Mouse (Mus musculus) intestine, embryonic 16.5 days (tissue): ENCODE measurements around the gene Catsperg1. TPM values are rescaled to one million over a fixed set of nuclear protein-coding genes. Genes with fewer than 3 reads are reported as not detected.

ENCODE experiments used
- ATAC-seq: fragments of 200-750 bp; cut with Nextera tagmentation; 2 replicates; pipeline ENCODE4 v1.8.0; 2017; ENCODE audit warnings: moderate TSS enrichment, moderate library complexity
- H3K27ac ChIP-seq: fragments of 300-500 bp; sonication (generic); 2 replicates; pipeline ENCODE4 v1.5.1; 2014; ENCODE audit warnings: mild to moderate bottlenecking, low read length
- H3K27me3 ChIP-seq: fragments of 300-500 bp; sonication (generic); replicated peaks from 2 replicates; pipeline ENCODE4 v1.6.1; 2014; ENCODE audit warnings: low read length, control low read depth, mixed read lengths; ENCODE audit not compliant: control insufficient read depth, insufficient read depth
- H3K36me3 ChIP-seq: fragments of 300-500 bp; sonication (generic); 2 replicates; pipeline ENCODE4 v1.6.1; 2014; ENCODE audit warnings: low read length, control low read depth; ENCODE audit not compliant: control insufficient read depth, insufficient read depth
- H3K4me1 ChIP-seq: fragments of 300-500 bp; sonication (generic); 2 replicates; pipeline ENCODE4 v1.6.1; 2014; ENCODE audit warnings: low read length, control low read depth, mixed read lengths; ENCODE audit not compliant: control insufficient read depth, insufficient read depth
- H3K4me2 ChIP-seq: fragments of 300-500 bp; sonication (generic); 2 replicates; pipeline ENCODE4 v1.6.1; 2014; ENCODE audit warnings: low read depth, low read length, control low read depth
- H3K4me3 ChIP-seq: fragments of 300-500 bp; sonication (generic); 2 replicates; pipeline ENCODE4 v1.5.1; 2014; ENCODE audit warnings: mild to moderate bottlenecking, low read length
- H3K9ac ChIP-seq: fragments of 300-500 bp; sonication (generic); 2 replicates; pipeline ENCODE4 v1.6.1; 2014; ENCODE audit warnings: low read depth, low read length
- H3K9me3 ChIP-seq: fragments of 300-500 bp; sonication (generic); 2 replicates; pipeline ENCODE4 v1.6.1; 2016; ENCODE audit warnings: low read length, control low read depth; ENCODE audit not compliant: control insufficient read depth
- WGBS: fragments of 180-500 bp; shearing (Covaris S2); extraction: QIAGEN DNeasy Blood & Tissue Kit; methylation state at CpG from one replicate; pipeline ENCODE4 v1.1.7; 2014; 5-methylcytosine and 5-hydroxymethylcytosine counted together
- polyA plus RNA-seq: library from polyadenylated mRNA; unstranded; fragments of >200 nt; fragmentation: Nextera tagmentation; extraction: Ambion mirVana; gene quantifications from 2 replicates; pipeline ENCODE4 v1.2.1, GENCODE M21; 2015

Gene Catsperg1
- polyA plus RNA-seq, 1 experiment from 2014 or later: 0.92 TPM

- Histone ChIP-seq H3K27me3 (peaks cover 5% of the 10 kb centered on the region; the same call in 1 of the 2 replicates), H3K4me3 (no peak overlapping the region), H3K27ac (no peak overlapping the region), H3K9me3 (no peaks in the 10 kb centered on the region), H3K36me3 (no peaks in the 10 kb centered on the region), H3K9ac (no peak overlapping the region), H3K4me1 (peaks cover 3% of the 10 kb centered on the region; the same call in 1 of the 2 replicates), H3K4me2 (no peak overlapping the region)
- no peak for ATAC-seq
- WGBS: 55% methylated on average over 6 of the region's 6 CpGs
These were observed 19.9 kb upstream of the Catsperg1 start for GRCm38 (mm10) chr7:29233745-29234144.

- no peaks in the 10 kb centered on the region for H3K9me3 ChIP-seq
- no peaks in the 10 kb centered on the region for H3K36me3 ChIP-seq
- peak within 1 kb of the TSS; percentile 86 for H3K9ac ChIP-seq
- H3K27me3 ChIP-seq: peaks cover 5% of the 10 kb centered on the region; the same call in 1 of the 2 replicates
- H3K4me1 ChIP-seq: peaks cover 3% of the 10 kb centered on the region; the same call in 1 of the 2 replicates
- H3K4me3 ChIP-seq: peak within 1 kb of the TSS; percentile 71
- 2% methylated on average over 56 of the region's 62 CpGs for WGBS
- peak; percentile 47; the same call in 1 of the 2 replicates for ATAC-seq
- H3K4me2 ChIP-seq: peak within 1 kb of the TSS; percentile 97
- H3K27ac ChIP-seq: peak within 1 kb of the TSS; percentile 33; the same call in 1 of the 2 replicates
These were observed 18.6 kb upstream of the Catsperg1 start, which contains the start of gene Kcnk6 for GRCm38 (mm10) chr7:29232247-29233013. Kcnk6 (minus strand) TSS chr7:29232515.

- Histone ChIP-seq H3K36me3 (no peaks in the 10 kb centered on the region), H3K9ac (peak overlapping the region; percentile 86), H3K27ac (no peak overlapping the region), H3K4me1 (peaks cover 3% of the 10 kb centered on the region; the same call in 1 of the 2 replicates), H3K9me3 (no peaks in the 10 kb centered on the region), H3K4me3 (peak overlapping the region; percentile 71), H3K27me3 (peaks cover 5% of the 10 kb centered on the region; the same call in 1 of the 2 replicates), H3K4me2 (peak overlapping the region; percentile 97)
- WGBS: 57% methylated on average over 3 of the region's 3 CpGs
- no peak for ATAC-seq
These were observed 17.7 kb upstream of the Catsperg1 start for GRCm38 (mm10) chr7:29231517-29231916.

GRCm38 (mm10) chr7:29230560-29230959 lies 16.7 kb upstream of the Catsperg1 start:
- no peak overlapping the region for H3K9ac ChIP-seq
- ATAC-seq: no peak
- peaks cover 3% of the 10 kb centered on the region; the same call in 1 of the 2 replicates for H3K4me1 ChIP-seq
- WGBS: 42% methylated on average over 3 of the region's 3 CpGs
- H3K36me3 ChIP-seq: no peaks in the 10 kb centered on the region
- H3K9me3 ChIP-seq: no peaks in the 10 kb centered on the region
- H3K4me2 ChIP-seq: no peak overlapping the region
- no peak overlapping the region for H3K4me3 ChIP-seq
- no peak overlapping the region for H3K27ac ChIP-seq
- H3K27me3 ChIP-seq: peaks cover 5% of the 10 kb centered on the region; the same call in 1 of the 2 replicates

GRCm38 (mm10) chr7:29228202-29228601 lies 14.4 kb upstream of the Catsperg1 start:
- Histone ChIP-seq H3K36me3 (peaks cover 3% of the 10 kb centered on the region; the same call in 1 of the 2 replicates), H3K9me3 (no peaks in the 10 kb centered on the region), H3K4me3 (no peak overlapping the region), H3K4me2 (no peak overlapping the region), H3K27me3 (peaks cover 5% of the 10 kb centered on the region; the same call in 1 of the 2 replicates), H3K9ac (no peak overlapping the region), H3K4me1 (peaks cover 3% of the 10 kb centered on the region; the same call in 1 of the 2 replicates), H3K27ac (no peak overlapping the region)
- no peak for ATAC-seq
- WGBS: 74% methylated on average over 4 of the region's 4 CpGs

GRCm38 (mm10) chr7:29225520-29225919 lies 11.7 kb upstream of the Catsperg1 start:
- ATAC-seq: no peak
- Histone ChIP-seq H3K27me3 (no peaks in the 10 kb centered on the region), H3K9ac (no peak overlapping the region), H3K27ac (no peak overlapping the region), H3K4me3 (no peak overlapping the region), H3K4me1 (no peaks in the 10 kb centered on the region), H3K9me3 (no peaks in the 10 kb centered on the region), H3K4me2 (no peak overlapping the region), H3K36me3 (peaks cover 3% of the 10 kb centered on the region; the same call in 1 of the 2 replicates)
- 77% methylated on average over 13 of the region's 13 CpGs for WGBS

- H3K9ac ChIP-seq: no peak overlapping the region
- no peak overlapping the region for H3K4me3 ChIP-seq
- H3K27ac ChIP-seq: no peak overlapping the region
- H3K9me3 ChIP-seq: peaks cover 6% of the 10 kb centered on the region
- no peak overlapping the region for H3K4me2 ChIP-seq
- peaks cover 5% of the 10 kb centered on the region; the same call in 1 of the 2 replicates for H3K36me3 ChIP-seq
- H3K27me3 ChIP-seq: no peaks in the 10 kb centered on the region
- no peaks in the 10 kb centered on the region for H3K4me1 ChIP-seq
- no peak for ATAC-seq
- WGBS: 18% methylated on average over 16 of the region's 16 CpGs
These were observed 11.0 kb upstream of the Catsperg1 start for GRCm38 (mm10) chr7:29224756-29225394.

GRCm38 (mm10) chr7:29214846-29215245 lies 1.0 kb upstream of the Catsperg1 start:
- no peak overlapping the region for H3K4me3 ChIP-seq
- peaks cover 1% of the 10 kb centered on the region; the same call in 1 of the 2 replicates for H3K9me3 ChIP-seq
- no peaks in the 10 kb centered on the region for H3K27me3 ChIP-seq
- H3K27ac ChIP-seq: no peak overlapping the region
- peaks cover 11% of the 10 kb centered on the region for H3K4me1 ChIP-seq
- H3K9ac ChIP-seq: no peak overlapping the region
- 54% methylated on average over 15 of the region's 15 CpGs for WGBS
- no peak for ATAC-seq
- 0 out of 2 replicates have a peak, but pooled peaks cover 1% of the 10 kb centered on the region for H3K36me3 ChIP-seq
- H3K4me2 ChIP-seq: no peak overlapping the region

GRCm38 (mm10) chr7:29214236-29214635 lies 401 bp upstream of the Catsperg1 start:
- WGBS: 45% methylated on average over 2 of the region's 2 CpGs
- Histone ChIP-seq H3K9me3 (no peaks in the 10 kb centered on the region), H3K27ac (no peak overlapping the region), H3K4me2 (no peak overlapping the region), H3K9ac (no peak overlapping the region), H3K4me3 (no peak overlapping the region), H3K27me3 (no peaks in the 10 kb centered on the region), H3K4me1 (peaks cover 11% of the 10 kb centered on the region), H3K36me3 (no peaks in the 10 kb centered on the region)
- ATAC-seq: no peak
